Mouse (Mus musculus) testis, adult 2 months (tissue): ENCODE measurements at regions not wholly inside any gene's neighbourhood (a gene's known extent, or its start where the extent isn't known, plus 50 kb on each side); places are given as distances from the start of the nearest gene placed in this dataset.
"Not testable (repeated sequence)": the region's sequence is repeated elsewhere in the genome, so short reads cannot be mapped to it uniquely, and the experiment has no call there.

Source experiments
- H3K27ac ChIP-seq: fragments of 200-500 bp; 2 replicates; pipeline ENCODE4 v1.5.1; 2012; ENCODE audit warnings: low read depth, low read length; ENCODE audit not compliant: control insufficient read depth, insufficient read depth
- H3K27me3 ChIP-seq: fragments of 200-500 bp; 2 replicates; pipeline ENCODE4 v1.6.1; 2012; ENCODE audit warnings: mild to moderate bottlenecking, low read length, moderate library complexity; ENCODE audit not compliant: control insufficient read depth, insufficient read depth
- H3K36me3 ChIP-seq: fragments of 200-500 bp; 2 replicates; pipeline ENCODE4 v1.6.1; 2012; ENCODE audit warnings: mild to moderate bottlenecking, low read length; ENCODE audit not compliant: control insufficient read depth, insufficient read depth
- H3K4me1 ChIP-seq: fragments of 200-500 bp; 2 replicates; pipeline ENCODE4 v1.6.1; 2012; ENCODE audit warnings: low read length; ENCODE audit not compliant: control insufficient read depth, insufficient read depth
- H3K4me3 ChIP-seq: fragments of 200-500 bp; 2 replicates; pipeline ENCODE4 v1.5.1; 2012; ENCODE audit warnings: low read depth, mild to moderate bottlenecking, low read length, moderate library complexity, mixed read lengths; ENCODE audit not compliant: control insufficient read depth
- CTCF ChIP-seq: fragments of 200-500 bp; IDR thresholded peaks from 2 replicates; pipeline ENCODE4 v1.5.1; 2012; ENCODE audit warnings: low read depth, mild to moderate bottlenecking, inconsistent platforms, low read length, moderate library complexity; ENCODE audit not compliant: control insufficient read depth, insufficient read depth, insufficient replicate concordance
- POLR2A ChIP-seq: fragments of 200-500 bp; IDR thresholded peaks from 2 replicates; pipeline ENCODE4 v1.6.1; 2012; ENCODE audit warnings: low read depth, mild to moderate bottlenecking, inconsistent platforms, low read length, moderate library complexity; ENCODE audit not compliant: control insufficient read depth

- H3K36me3 ChIP-seq: no peaks in the 10 kb centered on the region
- H3K27me3 ChIP-seq: no peaks in the 10 kb centered on the region
- no peaks in the 10 kb centered on the region for H3K4me1 ChIP-seq
- H3K4me3 ChIP-seq: no peak overlapping the region
- TF ChIP-seq POLR2A: no peak
- TF ChIP-seq CTCF: no peak
- no peak overlapping the region for H3K27ac ChIP-seq
Measured at GRCm38 (mm10) chr15:38129330-38129729, 704.0 kb downstream of the 4930447A16Rik start.

- no peaks in the 10 kb centered on the region for H3K4me1 ChIP-seq
- no peak overlapping the region for H3K27ac ChIP-seq
- TF ChIP-seq CTCF (no peak), POLR2A (no peak)
Measured at GRCm38 (mm10) chr15:38129861-38130631, 704.7 kb downstream of the 4930447A16Rik start.

GRCm38 (mm10) chr15:38130632-38131028 is 705.3 kb downstream of the 4930447A16Rik start:
- H3K4me1 ChIP-seq: no peaks in the 10 kb centered on the region
- no peaks in the 10 kb centered on the region for H3K36me3 ChIP-seq
- H3K27me3 ChIP-seq: no peaks in the 10 kb centered on the region
- H3K4me3 ChIP-seq: no peak overlapping the region
- H3K27ac ChIP-seq: no peak overlapping the region
- TF ChIP-seq CTCF: no peak
- no peak for TF ChIP-seq POLR2A

More at GRCm38 (mm10) chr15:38129861-38130631, 704.7 kb downstream of the 4930447A16Rik start:
- H3K27me3 ChIP-seq: no peaks in the 10 kb centered on the region
- no peaks in the 10 kb centered on the region for H3K36me3 ChIP-seq
- no peak overlapping the region for H3K4me3 ChIP-seq

GRCm38 (mm10) chr15:38139639-38140038 is 714.3 kb downstream of the 4930447A16Rik start:
- TF ChIP-seq POLR2A (no peak), CTCF (no peak)
- Histone ChIP-seq H3K36me3 (no peaks in the 10 kb centered on the region), H3K27me3 (no peaks in the 10 kb centered on the region), H3K4me3 (no peak overlapping the region), H3K4me1 (peaks cover 2% of the 10 kb centered on the region; the same call in 1 of the 2 replicates), H3K27ac (no peak overlapping the region)

GRCm38 (mm10) chr15:38143495-38143894 is 718.1 kb downstream of the 4930447A16Rik start:
- Histone ChIP-seq H3K36me3 (no peaks in the 10 kb centered on the region), H3K27me3 (no peaks in the 10 kb centered on the region), H3K4me3 (no peak overlapping the region), H3K27ac (no peak overlapping the region), H3K4me1 (no peaks in the 10 kb centered on the region)
- TF ChIP-seq CTCF (no peak), POLR2A (no peak)

GRCm38 (mm10) chr15:38151654-38152053 is 726.3 kb downstream of the 4930447A16Rik start:
- no peak overlapping the region for H3K27ac ChIP-seq
- H3K4me1 ChIP-seq: no peaks in the 10 kb centered on the region
- TF ChIP-seq CTCF (no peak), POLR2A (no peak)
- H3K36me3 ChIP-seq: no peaks in the 10 kb centered on the region
- no peaks in the 10 kb centered on the region for H3K27me3 ChIP-seq
- H3K4me3 ChIP-seq: no peak overlapping the region

- H3K4me1 ChIP-seq, H3K27me3 ChIP-seq, H3K4me3 ChIP-seq, H3K27ac ChIP-seq, H3K36me3 ChIP-seq: not testable (repeated sequence)
Measured at GRCm38 (mm10) chr15:38153821-38154220, 728.5 kb downstream of the 4930447A16Rik start.
